Mouse (Mus musculus) bone marrow, adult 2 months (tissue): Measurements from ENCODE around the gene Alkbh2.

Source experiments
- CTCF ChIP-seq: fragments of 200-500 bp; IDR thresholded peaks from 2 replicates; pipeline ENCODE4 v1.5.1; 2011; ENCODE audit warnings: low read length, control low read depth; ENCODE audit not compliant: control insufficient read depth, insufficient read depth
- POLR2A ChIP-seq: fragments of 200-500 bp; IDR thresholded peaks from 2 replicates; pipeline ENCODE4 v1.6.1; 2011; ENCODE audit warnings: low read depth, mild to moderate bottlenecking, control low read depth, low read length, borderline replicate concordance; ENCODE audit not compliant: control insufficient read depth

- TF ChIP-seq CTCF (no peak), POLR2A (no peak)
Observed at GRCm38 (mm10) chr5:114157236-114157635, 29.2 kb upstream of the Alkbh2 start.
